Mouse (Mus musculus) ES-Bruce4 (cell line): ENCODE data around the gene Ccdc170. TPM values are rescaled to one million over a fixed set of nuclear protein-coding genes. Genes with fewer than 3 reads are reported as not detected.

Experiments used
- H3K27ac ChIP-seq: 2 replicates; pipeline ENCODE4 v1.5.1; 2012; ENCODE audit warnings: low read length, inconsistent platforms; ENCODE audit not compliant: insufficient read depth
- H3K27me3 ChIP-seq: 2 replicates; pipeline ENCODE4 v1.6.1; 2012; ENCODE audit warnings: mild to moderate bottlenecking, low read length, inconsistent platforms; ENCODE audit not compliant: control insufficient read depth, poor library complexity, insufficient read depth, severe bottlenecking
- H3K36me3 ChIP-seq: 2 replicates; pipeline ENCODE4 v1.6.1; 2012; ENCODE audit warnings: inconsistent platforms, mild to moderate bottlenecking, low read length, moderate library complexity; ENCODE audit not compliant: control insufficient read depth, poor library complexity, insufficient read depth, severe bottlenecking
- H3K4me1 ChIP-seq: one replicate; pipeline ENCODE4 v1.8.1; 2011; ENCODE audit warnings: low read length; ENCODE audit not compliant: control insufficient read depth, insufficient read depth
- H3K4me3 ChIP-seq: 2 replicates; pipeline ENCODE4 v1.5.1; 2011; ENCODE audit warnings: low read depth, mild to moderate bottlenecking, low read length
- H3K9ac ChIP-seq: 2 replicates; pipeline ENCODE4 v1.6.1; 2012; ENCODE audit warnings: low read depth, mild to moderate bottlenecking, inconsistent platforms; ENCODE audit not compliant: poor library complexity, severe bottlenecking
- H3K9me3 ChIP-seq: replicated peaks from 2 replicates; pipeline ENCODE4 v1.6.1; 2012; ENCODE audit warnings: mild to moderate bottlenecking, low read length, inconsistent platforms; ENCODE audit not compliant: control insufficient read depth, poor library complexity, insufficient read depth, severe bottlenecking
- CTCF ChIP-seq: IDR thresholded peaks from one replicate; pipeline ENCODE4 v1.8.1; 2011; ENCODE audit warnings: low read depth, low read length
- EP300 ChIP-seq: IDR thresholded peaks from 2 replicates; pipeline ENCODE4 v1.6.1; 2011; ENCODE audit warnings: low read depth, low read length; ENCODE audit not compliant: insufficient read depth
- POLR2A ChIP-seq: IDR thresholded peaks from one replicate; pipeline ENCODE4 v1.8.1; 2011; ENCODE audit warnings: low read length; ENCODE audit not compliant: insufficient read depth
- polyA plus RNA-seq: library from polyadenylated mRNA; stranded (reverse); fragments of >200 nt; gene quantifications from 2 replicates; pipeline ENCODE4 v1.2.4, GENCODE M21; 2011; ENCODE audit warnings: low read depth; ENCODE audit not compliant: missing spikeins, insufficient read depth, insufficient read length

Gene Ccdc170
- polyA plus RNA-seq, 1 experiment, result 6.8 TPM

DNA sequence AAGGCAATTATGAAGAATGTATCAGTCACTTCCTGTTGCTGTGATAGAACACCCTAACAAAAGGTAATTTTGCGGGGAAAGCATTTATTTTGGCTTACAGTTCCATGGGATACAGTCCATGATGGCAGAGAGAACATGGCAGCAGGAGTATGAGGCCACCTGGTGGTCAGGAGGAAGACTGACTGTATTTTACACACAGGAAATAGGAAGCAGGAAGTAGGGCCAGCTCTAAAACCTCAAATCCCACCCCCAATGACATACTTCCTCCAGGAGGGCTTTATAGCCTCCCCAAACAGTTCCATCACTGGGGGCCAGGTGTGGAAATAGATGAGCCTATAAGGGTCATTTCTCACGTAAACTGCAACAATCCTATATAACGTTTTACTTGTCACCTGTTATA, 39.8 kb downstream of the Ccdc170 start:
- Histone ChIP-seq H3K27me3 (no peaks in the 10 kb centered on the region), H3K4me1 (no peaks in the 10 kb centered on the region), H3K9ac (no peak overlapping the region), H3K27ac (no peak overlapping the region), H3K36me3 (no peaks in the 10 kb centered on the region), H3K9me3 (peaks cover 3% of the 10 kb centered on the region; the same call in 1 of the 2 replicates), H3K4me3 (no peak overlapping the region)
- no peak for TF ChIP-seq EP300
- peak; percentile 2 for TF ChIP-seq CTCF
- no peak for TF ChIP-seq POLR2A

DNA sequence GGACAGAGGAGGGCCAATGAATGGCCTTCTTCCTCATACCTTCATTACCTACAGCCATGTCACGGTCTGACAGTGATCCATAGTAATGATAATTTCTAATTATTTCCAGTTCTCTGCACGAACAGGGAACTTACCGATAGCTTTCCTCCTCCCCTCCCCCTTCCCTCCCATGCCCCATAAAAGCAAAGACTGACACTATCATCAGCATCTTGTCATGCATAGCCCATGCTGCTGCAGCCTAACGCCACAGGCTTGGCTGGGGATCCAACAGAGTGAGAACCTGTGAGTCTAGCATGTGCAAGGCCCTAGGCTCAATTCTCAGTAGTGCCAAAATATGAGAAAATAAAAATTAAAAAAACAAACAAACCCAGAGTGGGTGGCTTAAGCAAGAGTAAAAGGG, 40.8 kb downstream of the Ccdc170 start:
- Histone ChIP-seq H3K27me3 (no peaks in the 10 kb centered on the region), H3K36me3 (no peaks in the 10 kb centered on the region), H3K9ac (no peak overlapping the region), H3K4me1 (no peaks in the 10 kb centered on the region), H3K27ac (no peak overlapping the region), H3K4me3 (no peak overlapping the region), H3K9me3 (peaks cover 3% of the 10 kb centered on the region; the same call in 1 of the 2 replicates)
- TF ChIP-seq POLR2A, result no peak
- TF ChIP-seq CTCF, result no peak
- no peak for TF ChIP-seq EP300

DNA sequence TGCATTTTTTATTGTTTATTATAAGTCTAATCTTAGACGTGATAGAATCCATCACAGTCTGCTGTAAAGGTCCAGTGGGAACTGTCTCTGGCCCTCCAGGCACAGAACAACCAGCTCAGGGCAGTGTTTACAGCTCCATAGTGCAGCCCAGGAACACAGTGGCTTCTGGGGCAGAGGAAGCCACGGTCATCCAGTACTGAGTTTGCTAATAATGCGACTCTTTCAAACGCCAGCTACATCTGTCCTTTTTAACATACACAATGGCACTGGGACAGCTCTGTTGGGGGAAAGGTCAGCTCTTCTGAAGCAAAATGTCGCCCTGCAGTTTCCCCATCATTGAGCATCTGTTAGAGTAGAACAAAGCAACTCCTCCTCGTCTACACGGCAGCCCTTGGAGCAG, 45.7 kb downstream of the Ccdc170 start:
- Histone ChIP-seq H3K9ac (no peak overlapping the region), H3K27ac (no peak overlapping the region), H3K4me1 (no peaks in the 10 kb centered on the region), H3K27me3 (no peaks in the 10 kb centered on the region), H3K36me3 (no peaks in the 10 kb centered on the region), H3K4me3 (no peak overlapping the region), H3K9me3 (no peaks in the 10 kb centered on the region)
- TF ChIP-seq POLR2A (no peak), EP300 (no peak), CTCF (no peak)

DNA sequence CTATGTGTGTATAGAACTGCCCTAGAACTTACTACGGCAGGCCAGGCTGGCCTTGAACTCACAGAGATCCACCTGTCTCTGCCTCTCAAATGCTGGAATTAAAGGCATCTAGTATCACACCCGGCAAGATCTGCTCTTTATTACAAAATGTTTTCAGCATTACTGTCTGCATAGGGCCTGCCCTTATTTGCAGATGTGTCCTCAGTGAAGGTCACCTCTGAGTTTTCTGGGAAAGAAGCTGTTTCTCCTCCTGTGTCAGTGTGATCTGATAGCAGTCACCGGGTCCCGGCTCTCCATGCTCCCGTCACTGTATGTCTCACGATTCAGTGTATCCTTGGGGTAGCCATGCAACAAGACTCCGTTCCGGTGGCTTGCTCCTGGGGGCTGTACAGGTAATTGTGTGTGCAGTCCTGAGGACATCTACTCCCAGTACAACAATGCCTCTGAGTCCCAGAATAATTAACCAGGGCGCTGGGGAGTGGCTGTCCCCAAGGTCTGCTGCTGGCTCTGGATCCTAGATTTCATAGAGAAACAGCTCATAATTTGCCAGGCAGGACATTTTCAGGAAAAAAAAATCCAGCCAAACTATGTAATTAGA, 48.4 kb downstream of the Ccdc170 start:
- H3K4me3 ChIP-seq, result no peak overlapping the region
- H3K27ac ChIP-seq, result no peak overlapping the region
- no peaks in the 10 kb centered on the region for H3K27me3 ChIP-seq
- H3K9ac ChIP-seq, result no peak overlapping the region
- no peaks in the 10 kb centered on the region for H3K4me1 ChIP-seq
- no peaks in the 10 kb centered on the region for H3K9me3 ChIP-seq
- H3K36me3 ChIP-seq, result no peaks in the 10 kb centered on the region
- TF ChIP-seq POLR2A (no peak), EP300 (no peak), CTCF (no peak)

DNA sequence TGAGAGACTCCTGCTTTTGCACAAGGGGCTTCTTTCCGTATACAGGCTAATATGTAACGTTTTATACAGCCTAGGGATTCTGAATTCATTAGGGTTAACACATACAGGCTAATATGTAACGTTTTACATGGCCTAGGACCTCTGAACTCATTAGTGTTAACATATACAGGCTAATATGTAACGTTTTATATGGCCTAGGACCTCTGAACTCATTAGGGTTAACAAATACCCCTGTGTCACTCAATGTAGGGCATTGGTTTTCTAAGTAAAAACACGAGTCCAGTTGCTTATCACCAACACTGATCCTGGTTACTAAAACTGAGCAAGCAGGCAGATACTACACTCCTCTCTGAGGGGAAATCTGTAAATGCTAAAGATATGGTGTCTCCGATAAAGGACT, 49.6 kb downstream of the Ccdc170 start:
- Histone ChIP-seq H3K9me3 (no peaks in the 10 kb centered on the region), H3K4me1 (no peaks in the 10 kb centered on the region), H3K27ac (no peak overlapping the region), H3K4me3 (no peak overlapping the region), H3K9ac (no peak overlapping the region), H3K27me3 (no peaks in the 10 kb centered on the region), H3K36me3 (no peaks in the 10 kb centered on the region)
- no peak for TF ChIP-seq CTCF
- no peak for TF ChIP-seq EP300
- no peak for TF ChIP-seq POLR2A

DNA sequence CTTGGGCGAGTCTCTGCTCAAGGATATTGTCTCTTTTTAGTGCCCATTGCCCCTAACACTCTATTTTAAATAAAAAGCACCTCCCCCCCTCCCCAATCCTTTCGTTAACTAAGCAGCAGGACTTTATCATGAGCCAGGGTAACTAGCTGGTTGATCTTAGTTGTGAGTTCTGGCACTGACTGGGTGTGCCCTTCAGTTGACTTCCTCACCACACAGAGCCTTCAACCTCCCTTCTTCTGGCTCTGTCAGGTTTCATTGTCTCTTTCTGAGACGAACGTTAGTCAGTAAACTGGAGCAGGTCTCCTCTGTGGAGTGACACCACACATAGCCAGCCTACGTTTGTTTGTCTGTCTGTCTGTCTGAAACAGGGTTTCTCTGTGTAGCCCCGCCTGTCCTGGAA, 50.4 kb downstream of the Ccdc170 start:
- no peak overlapping the region for H3K27ac ChIP-seq

More for the DNA sequence above, 50.4 kb downstream of the Ccdc170 start:
- Histone ChIP-seq H3K9ac (no peak overlapping the region), H3K4me3 (no peak overlapping the region), H3K27me3 (no peaks in the 10 kb centered on the region), H3K4me1 (no peaks in the 10 kb centered on the region), H3K9me3 (no peaks in the 10 kb centered on the region), H3K36me3 (no peaks in the 10 kb centered on the region)
- no peak for TF ChIP-seq POLR2A
- TF ChIP-seq CTCF, result no peak
- no peak for TF ChIP-seq EP300
